Mouse (Mus musculus) monocyte, adult 2 months (primary cell): ENCODE measurements around the gene Fam107b.
"Not testable (repeated sequence)": the region's sequence is repeated elsewhere in the genome, so short reads cannot be mapped to it uniquely, and the experiment has no call there.

Experiments used
- DNase-seq, 2 experiments: peaks; one replicate each; pipeline ENCODE4 v3.0.0; 2022; ENCODE audit warnings: low spot score in 2 of 2, low read depth in 1 of 2

Fam107b gene

DNA sequence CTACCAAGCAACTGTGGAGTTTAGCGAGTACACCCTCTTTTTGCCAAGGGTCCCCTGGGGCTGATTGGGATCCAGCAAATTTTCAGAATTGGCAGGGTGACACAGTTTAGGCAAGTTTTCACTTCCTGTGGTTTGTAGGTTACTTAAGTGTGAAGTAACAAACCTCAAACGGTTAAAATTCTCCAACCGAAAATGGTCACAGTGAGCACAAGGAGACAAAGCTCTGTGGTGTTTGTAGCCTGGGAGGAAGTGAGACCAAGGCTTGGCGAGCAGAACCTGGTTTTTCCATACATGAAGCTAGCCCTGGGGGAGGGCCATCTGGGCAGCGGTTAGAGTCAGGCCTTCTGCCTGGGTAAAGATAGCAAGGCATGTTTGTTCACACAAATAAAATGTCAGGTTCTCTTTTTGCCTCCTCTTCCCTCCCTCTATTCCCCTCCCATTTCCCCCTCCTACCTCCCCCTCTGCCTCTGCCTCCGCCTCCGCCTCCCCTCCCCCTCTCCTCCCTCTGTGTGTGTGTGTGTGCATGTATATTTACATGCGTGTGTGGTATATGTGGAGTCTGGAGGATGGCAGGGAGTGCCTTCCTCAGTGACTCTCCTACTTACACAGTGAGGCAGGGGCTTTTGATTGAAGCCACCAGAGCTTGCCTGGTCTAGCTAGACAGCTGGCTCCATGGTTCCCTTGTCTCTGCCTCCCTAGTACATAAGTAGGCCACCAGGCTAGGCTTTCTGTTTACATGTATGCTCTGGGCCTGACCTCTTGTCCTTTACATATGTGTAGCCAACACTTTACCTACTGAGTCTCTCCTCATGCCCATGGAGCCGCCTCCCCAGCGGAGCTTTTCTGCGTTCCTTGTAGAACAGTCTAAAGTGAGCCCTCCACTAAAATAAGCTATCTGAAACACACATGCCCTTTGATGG, 87.8 kb downstream of the Fam107b start:
- peak; percentile 64 to 70 for DNase-seq

DNA sequence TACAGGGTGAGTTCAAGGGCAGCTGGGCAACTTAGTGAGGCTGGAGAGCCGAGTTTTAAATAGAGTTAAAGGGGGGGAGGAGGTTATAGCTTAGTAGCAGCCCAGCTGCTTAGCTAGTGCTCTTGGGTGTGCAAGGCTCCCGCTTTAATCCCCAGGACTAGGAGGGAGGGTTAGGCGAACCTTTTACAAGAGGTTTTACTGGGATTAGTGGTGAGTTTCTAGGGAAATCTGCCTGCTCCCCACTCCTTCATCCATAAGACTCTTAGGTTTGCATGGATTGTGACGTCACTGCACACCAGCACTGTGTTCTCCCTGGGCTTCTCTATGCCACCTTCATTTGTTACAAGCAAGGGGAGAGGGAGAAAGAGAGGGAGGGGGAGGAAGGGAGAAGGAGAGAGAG, 88.6 kb downstream of the Fam107b start:
- DNase-seq, result no peak

DNA sequence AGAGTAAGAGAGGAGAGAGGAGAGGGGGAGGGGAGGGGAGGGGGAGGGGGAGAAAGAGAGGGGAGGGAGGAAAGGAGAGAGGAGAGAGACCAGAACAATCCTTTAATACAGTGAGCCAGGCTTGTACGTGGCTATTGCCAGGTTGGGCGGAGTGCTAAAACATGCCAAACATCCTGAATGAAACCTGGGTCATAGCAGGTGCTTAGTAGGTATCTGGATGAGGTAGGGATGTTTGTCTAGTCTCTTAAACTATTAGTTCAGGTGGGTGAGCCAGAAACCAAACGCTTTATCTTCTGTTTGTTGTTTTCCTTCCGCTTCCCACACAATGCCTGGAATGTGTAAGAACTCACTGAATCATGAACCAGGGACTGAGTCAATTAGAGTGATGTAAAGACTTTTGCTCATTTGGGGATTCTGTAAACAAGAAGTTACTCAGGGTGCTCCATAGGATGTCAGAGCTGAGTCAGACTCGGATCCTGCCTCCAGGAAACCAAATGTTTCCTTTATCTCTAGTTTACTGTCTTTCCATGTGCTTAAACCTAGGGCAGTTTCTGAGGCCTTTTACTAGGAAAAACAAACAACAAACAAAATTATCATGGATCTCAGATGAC, 89.1 kb downstream of the Fam107b start:
- DNase-seq, result no peak

DNA sequence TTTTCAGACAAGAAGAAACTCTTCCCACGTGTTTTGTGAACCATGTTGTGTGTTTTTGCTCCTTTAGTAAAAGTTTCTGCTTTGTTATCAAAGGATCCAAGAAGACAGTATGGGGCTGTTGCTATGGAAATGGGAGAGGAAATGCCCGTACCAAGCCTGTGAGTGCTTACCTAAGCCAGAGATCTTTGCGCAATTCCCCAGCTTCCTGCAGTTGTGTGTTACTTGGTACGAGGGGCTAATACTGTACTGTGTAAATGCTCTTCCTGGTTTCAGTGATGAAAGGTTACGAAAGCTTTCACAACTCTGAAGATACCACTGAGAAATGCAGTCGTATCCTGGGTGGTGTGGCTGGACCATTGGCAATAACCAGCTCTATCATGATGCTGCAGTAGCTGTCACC, 93.8 kb downstream of the Fam107b start:
- no peak for DNase-seq

DNA sequence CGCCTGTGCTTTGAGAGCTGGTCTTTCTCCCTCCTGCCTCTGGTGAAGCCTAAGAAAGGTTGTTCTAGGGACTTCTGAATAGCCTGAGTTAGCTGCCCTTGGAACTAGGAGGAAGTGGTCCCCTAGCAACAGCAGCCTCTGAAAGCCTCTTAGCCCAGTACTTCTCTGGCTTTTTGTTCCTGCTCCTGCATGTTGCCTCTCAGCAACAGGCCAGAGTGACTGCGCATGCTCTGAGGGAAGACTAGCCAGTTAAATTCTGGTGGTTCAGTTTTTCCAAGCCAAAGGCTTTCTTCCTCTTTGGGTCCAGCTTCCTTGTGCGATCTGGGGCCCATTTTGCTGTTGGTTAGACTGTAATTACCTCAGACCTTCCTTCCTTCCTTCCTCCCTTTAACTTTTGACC, 98.4 kb downstream of the Fam107b start:
- DNase-seq, result peak; percentile 72 to 75

- DNase-seq, result no peak
These were observed 99.4 kb downstream of the Fam107b start for GRCm38 (mm10) chr2:3669646-3670045.

DNA sequence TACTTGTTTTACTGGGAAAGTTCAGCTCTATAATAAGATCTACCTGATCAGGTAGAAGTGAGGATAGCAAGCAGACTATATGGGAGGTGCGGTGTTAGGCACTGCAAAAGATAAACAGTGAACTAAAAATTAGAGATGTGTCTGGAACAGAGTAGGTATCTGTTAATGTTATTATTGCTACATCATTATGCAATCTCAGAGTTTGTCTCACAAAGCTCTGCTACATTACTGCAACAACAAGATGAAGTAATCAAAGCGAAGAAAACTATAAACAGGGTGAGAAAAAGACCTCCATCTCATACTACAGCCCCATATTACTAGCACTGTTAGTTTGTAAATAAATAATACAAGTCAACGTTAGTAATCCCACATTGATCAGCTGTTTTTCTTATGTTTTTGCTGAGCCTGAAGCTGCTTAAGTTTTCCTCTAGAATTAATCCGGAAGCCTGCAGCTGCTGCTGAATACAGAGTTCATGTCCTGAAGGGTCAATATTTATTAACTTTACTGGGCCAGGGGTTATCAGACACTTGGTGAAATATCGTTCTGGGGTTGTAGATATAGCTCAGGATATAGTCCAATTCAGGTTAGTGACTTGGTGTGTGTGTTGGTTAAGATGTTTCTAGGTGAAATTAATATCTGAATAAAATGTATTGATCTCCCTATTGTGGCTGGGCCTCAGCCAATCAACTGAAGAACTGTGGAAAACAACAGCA, 102.5 kb downstream of the Fam107b start:
- DNase-seq, result no peak

GRCm38 (mm10) chr2:3675481-3675880, 105.2 kb downstream of the Fam107b start:
- no peak for DNase-seq

DNA sequence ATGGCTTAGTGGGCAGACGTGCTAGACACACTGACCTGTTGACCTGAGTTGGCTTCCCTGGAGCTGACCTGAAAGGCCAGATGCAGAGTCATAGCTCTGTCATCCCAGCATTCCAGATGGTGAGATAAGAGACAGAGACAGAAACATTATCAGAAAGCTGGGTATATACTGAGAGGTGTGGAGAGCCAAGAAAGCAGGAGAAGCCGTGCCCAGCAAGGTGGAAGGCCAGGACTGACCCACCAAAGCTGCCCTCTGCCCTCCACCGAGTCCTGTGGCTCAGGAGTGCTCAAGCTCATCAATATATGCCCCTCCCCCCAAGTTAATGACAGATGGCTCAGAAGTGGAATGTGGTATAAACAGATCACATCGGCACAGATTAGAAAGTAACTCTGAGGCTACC, 112.4 kb downstream of the Fam107b start:
- no peak for DNase-seq

DNA sequence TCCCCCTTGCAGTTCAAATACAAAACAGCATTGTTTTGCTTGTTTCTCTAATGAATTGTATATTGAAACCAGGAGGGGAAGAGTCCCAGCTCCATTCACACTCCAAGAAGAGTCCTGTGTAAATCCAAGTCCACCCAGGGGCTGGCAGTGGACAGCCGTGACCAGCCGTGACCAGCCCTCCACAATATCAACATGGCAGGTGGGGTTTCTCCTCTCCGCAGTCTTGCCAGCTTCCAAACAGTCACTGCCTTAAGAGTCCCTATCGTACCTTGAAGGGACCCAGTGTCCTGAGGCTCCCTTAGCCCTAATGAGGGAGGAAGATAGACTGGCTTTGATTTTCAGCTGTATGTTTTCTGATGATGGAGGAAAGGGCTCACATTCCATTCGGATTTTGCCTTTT, 113.1 kb downstream of the Fam107b start:
- DNase-seq, result no peak

DNA sequence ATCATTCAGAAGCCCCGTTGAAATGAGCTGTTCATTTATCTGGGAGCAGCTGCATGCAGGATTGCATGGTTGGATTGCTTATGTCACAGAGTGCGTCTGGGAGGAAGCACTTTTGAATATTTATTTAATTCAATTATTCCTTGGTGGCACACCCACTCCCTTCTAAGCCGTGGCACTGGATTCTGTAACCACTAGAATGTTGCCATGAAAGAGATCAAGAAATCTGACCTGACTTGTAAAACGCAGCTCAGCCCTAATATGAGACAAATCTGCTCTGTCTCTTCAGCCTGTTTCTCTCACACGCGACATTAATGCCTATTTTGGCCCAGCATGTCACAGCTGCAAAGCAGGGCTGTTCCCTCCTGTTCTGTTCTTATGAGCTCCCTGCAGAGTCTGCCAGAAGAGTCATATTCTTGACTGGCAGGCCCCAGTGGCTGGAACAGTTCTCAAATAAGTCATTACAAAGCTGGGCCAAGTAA, 113.5 kb downstream of the Fam107b start:
- DNase-seq, result no peak

DNA sequence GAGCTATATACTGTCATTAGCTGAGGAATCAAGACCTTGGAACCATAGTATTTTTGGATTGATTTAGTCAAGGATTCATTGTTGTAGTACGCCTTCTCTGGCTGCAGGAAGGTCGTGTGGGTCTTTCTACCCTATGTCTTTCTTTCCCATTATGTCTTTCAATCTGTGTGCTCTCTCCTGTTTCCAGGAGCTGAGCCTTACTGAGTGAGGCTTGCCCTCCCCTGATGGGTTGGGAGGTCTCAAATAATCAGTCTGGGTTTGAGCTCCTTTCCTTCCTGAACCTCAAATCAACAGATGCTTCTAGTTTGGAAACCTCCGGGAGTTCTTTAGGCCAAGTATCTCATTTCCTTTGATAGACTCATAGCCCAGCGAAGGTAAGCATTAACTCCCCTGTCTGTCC, 119.9 kb downstream of the Fam107b start:
- no peak for DNase-seq

- no peak for DNase-seq
These were observed 122.5 kb downstream of the Fam107b start for GRCm38 (mm10) chr2:3692833-3693232.

- no peak for DNase-seq
These were observed 125.6 kb downstream of the Fam107b start for GRCm38 (mm10) chr2:3695900-3696299.

DNA sequence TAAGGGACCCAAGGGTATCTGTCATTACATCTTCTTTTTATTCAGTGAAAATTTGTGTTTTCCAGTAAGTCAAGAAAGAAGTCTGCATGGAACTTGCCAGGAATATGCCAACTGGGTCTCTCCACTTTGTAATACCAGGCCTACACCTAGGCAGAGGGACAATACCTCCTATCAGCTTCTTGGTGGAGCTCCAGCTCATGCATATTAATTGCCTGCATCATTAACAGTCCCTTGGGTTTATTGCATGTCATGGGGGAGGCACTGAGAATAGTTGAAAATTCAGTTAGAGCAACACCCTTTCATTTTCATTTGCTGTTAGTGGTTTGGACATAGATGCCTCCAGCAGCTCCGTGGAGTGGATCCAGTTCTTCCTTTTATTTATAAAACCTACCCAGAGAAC, 130.1 kb downstream of the Fam107b start:
- DNase-seq, result no peak

DNA sequence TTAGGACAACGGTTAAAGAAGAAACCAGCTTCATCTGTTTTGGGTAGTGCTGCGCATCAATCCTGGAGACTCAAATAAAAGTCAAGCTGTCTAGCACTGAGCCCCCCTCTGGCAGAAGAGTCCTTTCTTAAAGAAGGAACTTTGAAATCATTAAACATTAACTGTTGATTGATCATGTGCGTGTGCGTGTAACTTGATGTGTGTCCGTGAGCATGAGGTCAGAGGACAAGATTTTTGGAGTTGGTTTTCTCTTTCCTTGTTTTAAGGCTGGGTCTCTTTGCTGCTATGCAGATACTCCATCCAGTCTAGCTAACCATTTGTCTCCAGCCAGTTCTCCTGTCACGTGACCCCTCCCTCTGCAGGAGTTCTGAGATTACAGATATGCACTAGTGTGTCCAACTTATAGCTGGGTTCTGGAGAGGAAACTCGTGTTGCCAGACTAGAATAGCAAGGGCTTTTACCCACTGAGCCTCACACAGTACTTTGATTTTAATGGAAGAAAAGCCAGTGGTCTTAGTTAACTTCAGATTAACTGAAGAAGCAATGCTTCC, 132.4 kb downstream of the Fam107b start:
- DNase-seq, result no peak

DNA sequence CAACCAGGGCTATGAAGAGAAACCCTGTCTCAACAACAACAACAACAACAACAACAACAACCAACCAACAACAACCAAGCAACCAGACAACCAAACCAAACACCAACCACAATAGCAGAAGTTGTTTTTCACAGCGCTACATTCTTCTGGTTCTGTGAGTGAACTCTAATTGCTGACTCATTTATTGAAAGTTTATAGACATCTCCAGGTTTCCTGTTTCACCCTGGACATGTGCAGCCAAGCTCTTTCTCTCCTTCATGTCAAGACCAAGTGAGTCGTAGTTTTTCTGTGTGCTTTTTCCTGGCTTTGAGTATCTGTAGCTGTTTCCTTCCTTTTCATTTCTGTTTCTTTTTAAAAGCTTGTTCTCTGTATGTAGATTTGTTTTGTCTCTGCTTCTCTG, 133.5 kb downstream of the Fam107b start:
- no peak for DNase-seq

GRCm38 (mm10) chr2:3704311-3705162, 134.2 kb downstream of the Fam107b start:
- DNase-seq, result no peak

GRCm38 (mm10) chr2:3705283-3705682, 135.0 kb downstream of the Fam107b start:
- not testable (repeated sequence) for DNase-seq

- DNase-seq, result no peak
These were observed 136.9 kb downstream of the Fam107b start for GRCm38 (mm10) chr2:3707236-3707635.

DNA sequence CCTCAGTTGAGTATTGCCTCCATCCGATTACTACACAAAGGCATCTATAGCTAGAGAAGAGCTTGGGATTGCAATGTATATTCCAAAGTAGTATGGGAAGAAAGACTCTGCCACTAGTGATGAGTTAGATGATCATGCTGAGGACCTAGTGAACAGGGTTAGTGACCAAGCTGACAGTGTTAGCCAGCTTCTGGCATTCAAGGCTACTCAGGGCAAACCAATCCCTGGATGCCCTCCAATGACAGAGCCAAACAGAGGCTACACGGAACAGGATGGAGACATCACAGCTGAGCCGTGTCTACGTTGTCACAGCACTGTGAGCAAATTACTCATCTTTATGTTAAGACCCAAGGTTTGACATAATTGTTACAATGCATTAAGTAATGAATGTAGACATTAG, 138.3 kb downstream of the Fam107b start:
- no peak for DNase-seq
